Mouse (Mus musculus): Measurements from ENCODE around the gene Uba3. TPM values are rescaled to one million over a fixed set of nuclear protein-coding genes. Genes with fewer than 3 reads are reported as not detected.

Gene Uba3
- polyA plus RNA-seq, 1 experiment from 2014 or later: 85.7 TPM

Other genes with a start within 250 kb of the Uba3 start
- 0.29 TPM in 1 of 2 replicates, not detected in the other for gene Fam19a4, start 145.2 kb downstream of the Uba3 start, polyA plus RNA-seq (2014; fragmentation: Nextera tagmentation; extraction: Ambion mirVana)
- gene Eogt, start 56.5 kb downstream of the Uba3 start, polyA plus RNA-seq (2014; fragmentation: Nextera tagmentation; extraction: Ambion mirVana): 9.9 and 11.7 TPM in 2 replicates
- gene Tmf1, start 26.5 kb downstream of the Uba3 start, polyA plus RNA-seq (2014; fragmentation: Nextera tagmentation; extraction: Ambion mirVana): 34.4 and 36.1 TPM in 2 replicates
- gene Arl6ip5, start 5.0 kb upstream of the Uba3 start, polyA plus RNA-seq (2014; fragmentation: Nextera tagmentation; extraction: Ambion mirVana): 29.0 and 34.5 TPM in 2 replicates
- gene Lmod3, start 47.1 kb upstream of the Uba3 start, polyA plus RNA-seq (2014; fragmentation: Nextera tagmentation; extraction: Ambion mirVana): not detected in 2 replicates

Measured in stomach, embryonic 14.5 days (tissue).